ENCODE assay signal across 8 mouse cellular contexts in the genomic region with DNA sequence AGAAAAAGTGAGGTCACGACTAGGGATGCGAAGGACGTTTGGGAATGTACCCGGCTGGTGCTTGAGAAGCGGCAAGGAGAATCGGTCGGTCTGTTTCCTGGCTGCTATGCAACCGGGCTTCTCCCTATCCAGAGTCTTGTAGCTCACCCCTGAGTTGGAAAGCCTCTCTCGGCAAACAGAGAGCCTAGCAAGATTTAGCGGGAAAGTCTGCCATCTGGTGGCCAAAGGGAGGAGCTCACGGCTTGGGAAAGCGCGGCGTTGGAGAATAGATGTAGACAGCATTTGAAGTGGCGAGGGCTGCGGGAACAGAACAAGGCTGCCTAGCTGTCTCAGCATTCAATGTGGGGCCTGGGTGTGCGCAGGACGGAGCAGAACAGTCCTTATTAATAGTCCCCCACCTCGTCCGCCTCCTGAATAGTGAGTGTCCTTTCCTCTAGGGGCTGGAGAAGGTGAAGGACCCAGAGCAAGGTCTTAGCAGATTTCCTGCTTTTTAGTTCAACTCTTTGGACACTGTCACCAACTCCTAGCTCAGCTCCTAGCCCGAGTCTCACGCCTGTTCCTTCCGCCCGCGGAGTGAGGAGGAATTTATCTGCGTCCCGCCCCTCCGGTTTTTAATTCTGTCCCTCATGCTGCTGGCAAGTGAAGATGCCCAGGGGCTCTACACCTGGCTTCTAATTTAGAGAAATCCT. TPM values are rescaled to one million over a fixed set of nuclear protein-coding genes. Genes with fewer than 3 reads are reported as not detected.
A peak's percentile ranks its signal among the peaks of the same experiment; 100 is the strongest.
DNase-seq lines count a peak whose midpoint lies in the region; ATAC-seq lines count a peak whose summit lies in the region.

No protein-coding gene starts in this region.

- no peaks in the 10 kb centered on the region for H3K27me3 ChIP-seq in hindbrain, embryonic 15.5 days

- H3K4me1 ChIP-seq in hindbrain, embryonic 15.5 days (replicated peaks), result peaks cover 24% of the 10 kb centered on the region

- no peaks in the 10 kb centered on the region for H3K36me3 ChIP-seq in hindbrain, embryonic 15.5 days

- no peaks in the 10 kb centered on the region for H3K9me3 ChIP-seq in hindbrain, embryonic 15.5 days

- H3K4me2 ChIP-seq in hindbrain, embryonic 15.5 days, result peak overlapping the region; percentile 51

- peak; percentile 88 for ATAC-seq in hindbrain, embryonic 15.5 days (ENCODE audit: low FRiP score, low read depth)

- 6% methylated on average over 28 of the region's 28 CpGs for WGBS in hindbrain, embryonic 15.5 days

- H3K4me3 ChIP-seq in hindbrain, embryonic 15.5 days, result peak overlapping the region; percentile 17

- 0 out of 2 replicates have a peak overlapping the region, but pooled peaks have one; percentile 50 for H3K27ac ChIP-seq in hindbrain, embryonic 15.5 days (replicated peaks)

- DNase-seq in T-cell, adult 2 months (ENCODE audit: low spot score), result peak; percentile 53
- peak; percentile 95 for DNase-seq in cerebellum, postnatal 10 days
- DNase-seq in frontal cortex, postnatal 36 days (ENCODE audit: low spot score in 2 of 2), result peak; percentile 93 to 97
- peak; percentile 92 to 93 for DNase-seq in layer of hippocampus, postnatal 36 days
- peak; percentile 90 for DNase-seq in lung, postnatal 25 days (ENCODE audit: low spot score)
- DNase-seq in right cerebral cortex, adult 18-20 months, result peak; percentile 92
- peak; percentile 86 for DNase-seq in urinary bladder, postnatal 25 days (ENCODE audit: low spot score)

- H3K9ac ChIP-seq in hindbrain, embryonic 15.5 days, result no peak overlapping the region

RNA-seq across cellular contexts. Expression of gene Wwc1, which starts 21.1 kb away (rescaled TPM):
- polyA plus RNA-seq in hindbrain, embryonic 15.5 days (2015; fragmentation: Nextera tagmentation; extraction: Ambion mirVana), result 13.5 and 13.8 TPM in 2 replicates
- 100 to 1,000 TPM; 103 to 104 TPM for total RNA-seq in layer of hippocampus, postnatal 36 days (2021)

Comparison
In these comparisons a context has a peak if more than half of its experiments do, and no peak if none do; other contexts are left out.
1. Peak in every context shown above with its lines: DNase-seq, ATAC-seq, H3K4me3 ChIP-seq and H3K27ac ChIP-seq.